Mouse (Mus musculus) mesoderm, embryonic 11.5 days (tissue): ENCODE data around the gene Kank2.

Source experiments
- DNase-seq: peaks from one replicate; pipeline ENCODE4 v3.0.0-alpha.2; 2012; ENCODE audit warnings: low read depth, low spot score

The Kank2 gene

GRCm38 (mm10) chr9:21721036-21721435, 77.5 kb downstream of the Kank2 start:
- DNase-seq = no peak

GRCm38 (mm10) chr9:21717015-21717414, 81.5 kb downstream of the Kank2 start:
- no peak for DNase-seq
